Mouse (Mus musculus) large intestine, adult 2 months (tissue): ENCODE data around the gene Qdpr. TPM values are rescaled to one million over a fixed set of nuclear protein-coding genes. Genes with fewer than 3 reads are reported as not detected.

Experiments
- DNase-seq: peaks from one replicate; pipeline ENCODE4 v3.0.0-alpha.2; 2012; ENCODE audit warnings: low read depth, low spot score
- WGBS: fragments of 180-500 bp; shearing (Covaris S2); methylation state at CpG from one replicate; pipeline ENCODE4 v1.1.7; 2018; 5-methylcytosine and 5-hydroxymethylcytosine counted together
- polyA plus RNA-seq: library from polyadenylated mRNA; depleted of rRNA; stranded (reverse); fragments of >200 nt; gene quantifications from 2 replicates; pipeline ENCODE4 v1.2.3, GENCODE M21; 2012; rRNA removed

The Qdpr gene
- 121 and 138 TPM in 2 replicates for polyA plus RNA-seq

GRCm38 (mm10) chr5:45449831-45450716 lies at the start of gene Qdpr:
TSS of gene Qdpr (minus strand) at chr5:45450236.
- WGBS: under 1% methylated on average over 70 of the region's 70 CpGs
- peak; percentile 91 for DNase-seq

- 92% methylated on average over 5 of the region's 5 CpGs for WGBS
- DNase-seq: no peak
Observed at GRCm38 (mm10) chr5:45497564-45497963, 47.5 kb upstream of the Qdpr start.

GRCm38 (mm10) chr5:45496930-45497550 lies 47.0 kb upstream of the Qdpr start:
- DNase-seq: no peak
- 71% methylated on average over 12 of the region's 12 CpGs for WGBS

GRCm38 (mm10) chr5:45496479-45496878 lies 46.4 kb upstream of the Qdpr start:
- 74% methylated on average over 4 of the region's 4 CpGs for WGBS

GRCm38 (mm10) chr5:45496042-45496441 lies 46.0 kb upstream of the Qdpr start:
- DNase-seq: no peak

More at GRCm38 (mm10) chr5:45496479-45496878, 46.4 kb upstream of the Qdpr start:
- no peak for DNase-seq

GRCm38 (mm10) chr5:45495429-45495975 lies 45.5 kb upstream of the Qdpr start:
- no peak for DNase-seq
- WGBS: 51% methylated on average over 3 of the region's 3 CpGs

GRCm38 (mm10) chr5:45494093-45494755 lies 44.2 kb upstream of the Qdpr start:
- no peak for DNase-seq
- 30% methylated on average over 9 of the region's 9 CpGs for WGBS

GRCm38 (mm10) chr5:45493191-45494092 lies 43.4 kb upstream of the Qdpr start, which contains the start of gene Lap3:
TSS of gene Lap3 (plus strand) at chr5:45493374.
- WGBS: under 1% methylated on average over 78 of the region's 78 CpGs

GRCm38 (mm10) chr5:45491776-45492175 lies 41.7 kb upstream of the Qdpr start:
- WGBS: 23% methylated on average over 4 of the region's 4 CpGs
- no peak for DNase-seq

More at GRCm38 (mm10) chr5:45493191-45494092, 43.4 kb upstream of the Qdpr start, which contains the start of gene Lap3:
- DNase-seq: peak; percentile 90

GRCm38 (mm10) chr5:45483654-45484053 lies 33.6 kb upstream of the Qdpr start:
- WGBS: 49% methylated on average over 1 of the region's 1 CpGs
- no peak for DNase-seq

- DNase-seq: no peak
- 59% methylated on average over 3 of the region's 3 CpGs for WGBS
Observed at GRCm38 (mm10) chr5:45482607-45483006, 32.6 kb upstream of the Qdpr start.

GRCm38 (mm10) chr5:45481125-45481524 lies 31.1 kb upstream of the Qdpr start:
- no peak for DNase-seq
- 87% methylated on average over 2 of the region's 2 CpGs for WGBS

GRCm38 (mm10) chr5:45480066-45480465 lies 30.0 kb upstream of the Qdpr start:
- no peak for DNase-seq
- WGBS: 94% methylated on average over 1 of the region's 1 CpGs

- DNase-seq: no peak
- 72% methylated on average over 7 of the region's 7 CpGs for WGBS
Observed at GRCm38 (mm10) chr5:45477601-45478000, 27.6 kb upstream of the Qdpr start.

- no peak for DNase-seq
- WGBS: 33% methylated on average over 6 of the region's 6 CpGs
Observed at GRCm38 (mm10) chr5:45476288-45476687, 26.3 kb upstream of the Qdpr start.

GRCm38 (mm10) chr5:45475771-45476170 lies 25.7 kb upstream of the Qdpr start:
- WGBS: 69% methylated on average over 5 of the region's 5 CpGs
- DNase-seq: no peak

- 52% methylated on average over 3 of the region's 4 CpGs for WGBS
- no peak for DNase-seq
Observed at GRCm38 (mm10) chr5:45474758-45475157, 24.7 kb upstream of the Qdpr start.

GRCm38 (mm10) chr5:45474215-45474614 lies 24.2 kb upstream of the Qdpr start:
- WGBS: 27% methylated on average over 6 of the region's 6 CpGs
- no peak for DNase-seq

- 85% methylated on average over 1 of the region's 1 CpGs for WGBS
- no peak for DNase-seq
Observed at GRCm38 (mm10) chr5:45473521-45473920, 23.5 kb upstream of the Qdpr start.
